Mouse (Mus musculus): ENCODE measurements at regions not wholly inside any gene's neighbourhood (a gene's known extent, or its start where the extent isn't known, plus 50 kb on each side); places are given as distances from the start of the nearest gene placed in this dataset.

DNA sequence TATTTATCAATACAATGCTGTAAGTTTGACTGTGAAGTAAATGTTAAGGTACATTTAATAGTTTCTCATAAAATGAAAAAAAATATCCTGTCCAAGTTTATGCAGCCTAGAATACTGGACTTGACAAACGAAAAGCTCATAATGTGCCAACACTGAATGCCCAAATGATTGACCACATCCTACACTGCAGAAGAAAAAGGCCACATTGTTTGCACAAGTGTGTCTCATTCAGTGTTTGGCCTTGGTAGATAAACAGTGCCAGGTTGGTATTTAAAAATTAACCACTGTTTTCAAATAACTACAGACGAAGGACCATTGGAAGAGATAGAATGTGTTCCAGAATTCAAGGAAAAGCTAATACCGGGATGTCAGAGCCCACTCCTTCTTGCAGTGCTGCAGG, 462.1 kb downstream of the Flrt2 start:
- TF ChIP-seq GATA1 (IDR thresholded peaks at IDR 0.05; ENCODE audit: borderline replicate concordance, low read length), result no peak
- no peak for TF ChIP-seq FLI1 (IDR thresholded peaks at IDR 0.05; ENCODE audit: low read length)

Measured in megakaryocyte, embryonic 14.5 days (primary cell).